Mouse (Mus musculus) ES-Bruce4 (cell line): ENCODE measurements at regions not wholly inside any gene's neighbourhood (a gene's known extent, or its start where the extent isn't known, plus 50 kb on each side); places are given as distances from the start of the nearest gene placed in this dataset.

Source experiments
- EP300 ChIP-seq: IDR thresholded peaks from 2 replicates; pipeline ENCODE4 v1.6.1; 2011; ENCODE audit warnings: low read depth, low read length; ENCODE audit not compliant: insufficient read depth
- POLR2A ChIP-seq: IDR thresholded peaks from one replicate; pipeline ENCODE4 v1.8.1; 2011; ENCODE audit warnings: low read length; ENCODE audit not compliant: insufficient read depth

DNA sequence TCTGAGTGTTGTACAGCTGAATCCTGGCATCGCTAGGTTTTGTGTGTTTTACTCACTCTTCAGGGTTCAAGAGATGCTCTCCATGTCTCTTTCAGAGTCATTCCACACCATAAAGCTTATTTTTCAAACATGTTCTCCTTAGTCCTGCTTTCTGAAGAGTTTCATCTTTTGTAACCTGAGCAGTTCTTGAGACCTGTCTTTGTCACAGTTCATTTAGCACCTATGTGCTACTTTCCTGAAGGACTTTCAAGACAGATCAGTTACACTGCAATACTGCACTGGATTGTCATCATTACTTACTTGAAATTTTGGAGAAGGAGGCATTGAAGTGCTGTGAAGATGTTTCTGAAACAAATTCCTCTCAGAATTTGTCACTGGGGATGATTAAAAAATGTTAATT is 494.7 kb upstream of the Fam98a start:
- TF ChIP-seq POLR2A: no peak
- no peak for TF ChIP-seq EP300
